Mouse (Mus musculus) gastrocnemius, adult 8-10 months (tissue): ENCODE data around the gene Pcgf2. TPM values are rescaled to one million over a fixed set of nuclear protein-coding genes. Genes with fewer than 3 reads are reported as not detected.

Source experiments
- DNase-seq, 2 experiments: peaks; one replicate each; pipeline ENCODE4 v3.0.0; 2022; ENCODE audit warnings: low spot score in 2 of 2
- total RNA-seq, 4 experiments: library from RNA; stranded (reverse); gene quantifications; 2 replicates each; pipeline ENCODE4 v1.2.4; 2022

The Pcgf2 gene
- total RNA-seq, 4 experiments from 2014 or later = 1.2 to 2.7 (median 1.5) TPM

DNA sequence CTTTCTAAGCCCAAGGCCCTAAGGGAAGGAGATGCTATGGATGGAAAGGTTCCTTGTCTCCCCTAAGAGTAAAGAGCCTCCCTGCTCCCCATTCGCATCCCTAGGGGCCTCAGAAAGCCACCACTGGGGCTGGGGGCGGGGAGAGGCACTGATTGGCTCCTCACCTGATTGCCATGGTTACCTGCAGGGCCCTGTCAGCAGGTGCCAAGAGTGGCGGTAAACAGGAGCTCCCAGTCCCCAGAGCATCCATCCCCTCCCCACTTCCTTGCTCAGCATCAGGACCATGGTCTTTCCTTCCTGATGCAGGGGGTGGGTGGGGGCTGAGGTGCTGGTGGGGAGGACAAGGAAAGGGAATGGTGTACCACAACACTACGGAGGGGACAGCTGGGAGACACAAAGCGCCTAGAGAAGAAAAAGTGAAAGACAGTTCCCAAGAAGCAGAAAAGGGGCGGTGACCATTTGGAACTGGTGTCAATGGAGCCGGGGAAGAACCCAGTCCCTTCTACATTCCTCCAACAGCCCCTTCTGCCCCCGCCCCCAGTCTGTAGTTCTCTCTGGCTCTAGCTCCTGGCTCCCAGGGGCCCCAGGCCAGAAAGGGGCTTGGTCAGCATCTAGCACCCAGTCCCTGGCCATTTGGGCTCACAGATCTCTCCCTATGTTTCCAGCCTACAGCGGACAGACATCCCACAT, 4.4 kb downstream of the Pcgf2 start:
- DNase-seq = no peak

GRCm38 (mm10) chr11:97694921-97695711, 5.2 kb downstream of the Pcgf2 start:
- no peak for DNase-seq

- no peak for DNase-seq
Measured at GRCm38 (mm10) chr11:97694435-97694834, 5.9 kb downstream of the Pcgf2 start.

DNA sequence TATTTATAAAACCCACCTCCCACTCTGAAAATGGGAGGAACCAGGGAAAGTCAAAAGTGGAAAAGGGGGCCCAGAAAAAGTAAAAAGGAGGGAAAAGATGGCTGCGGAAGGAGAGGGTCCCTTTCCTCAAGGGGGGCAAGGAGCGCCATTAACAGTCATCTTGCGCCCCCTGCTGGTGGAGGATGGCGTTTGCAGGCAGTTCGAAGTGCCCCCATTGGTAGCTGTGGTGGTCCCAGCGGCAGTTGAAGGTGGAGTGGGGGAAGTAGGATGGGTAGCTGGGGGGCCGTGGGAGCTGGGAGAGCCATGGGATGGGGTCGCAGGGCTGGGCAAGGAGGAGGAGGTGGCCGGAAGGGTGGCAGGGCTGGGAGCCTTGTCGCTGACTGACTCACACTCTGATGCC, 10.4 kb downstream of the Pcgf2 start:
- DNase-seq = no peak

DNA sequence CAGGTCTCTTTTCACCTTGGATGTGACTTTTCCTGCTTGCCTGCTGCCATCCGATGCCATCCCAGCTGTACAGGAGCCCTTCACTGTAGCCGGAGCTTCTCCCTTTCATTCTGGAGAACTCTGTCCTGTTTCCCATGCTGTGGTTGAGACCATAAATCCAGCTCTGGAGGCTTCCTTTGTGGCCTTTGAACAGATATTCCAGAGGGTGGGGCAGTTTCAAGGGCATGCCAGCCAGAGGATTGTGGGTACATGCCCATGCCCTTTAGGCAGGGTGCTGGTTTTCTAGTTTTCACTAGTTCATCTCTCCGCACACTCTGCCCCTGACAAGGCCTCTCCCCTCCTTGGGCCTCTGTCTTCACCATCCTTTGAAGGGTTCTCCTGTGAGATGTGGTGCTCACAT, 13.2 kb downstream of the Pcgf2 start:
- no peak for DNase-seq

GRCm38 (mm10) chr11:97686322-97686908, 13.9 kb downstream of the Pcgf2 start:
- no peak for DNase-seq

DNA sequence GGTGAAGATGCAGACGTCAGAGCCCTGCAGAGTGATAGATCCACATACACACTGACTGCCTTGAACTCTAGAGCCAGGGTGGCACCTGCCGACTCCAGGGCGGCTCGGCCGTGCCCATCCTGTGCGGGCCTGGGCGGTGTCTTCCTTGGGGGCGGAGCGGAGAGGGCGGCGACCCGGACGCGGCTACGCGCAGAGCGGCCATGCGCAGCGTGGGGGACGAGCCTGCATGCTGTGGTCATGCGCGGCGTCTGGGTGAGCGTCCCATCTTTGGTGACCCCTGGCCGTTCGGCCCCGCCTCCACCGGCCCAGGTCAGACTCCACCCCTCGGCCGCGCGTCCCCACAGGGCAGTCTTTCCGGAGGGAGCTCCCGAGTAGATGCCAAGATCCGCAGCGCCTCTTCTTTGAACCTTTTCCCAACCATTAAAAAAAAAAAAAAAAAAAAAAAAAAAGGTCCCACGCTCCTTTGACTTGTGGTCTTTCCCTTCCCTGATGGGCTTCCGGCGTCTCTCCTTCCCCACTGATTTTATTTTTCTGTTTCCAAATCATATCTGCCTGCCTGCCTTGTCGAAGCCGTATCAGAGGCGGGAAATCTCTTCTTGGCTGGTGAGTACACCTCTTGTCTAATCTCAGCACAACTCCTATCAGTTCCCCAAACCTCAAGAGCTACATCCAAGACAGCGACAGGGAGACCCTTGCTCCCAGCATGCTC, 14.5 kb downstream of the Pcgf2 start, which contains the start of gene Cisd3:
Gene Cisd3 (plus strand): TSS at position 214 of the 709 bp plus-strand sequence.
- DNase-seq = peak; percentile 94 to 96

GRCm38 (mm10) chr11:97684766-97685165, 15.5 kb downstream of the Pcgf2 start:
- peak; percentile 35 to 38 for DNase-seq

DNA sequence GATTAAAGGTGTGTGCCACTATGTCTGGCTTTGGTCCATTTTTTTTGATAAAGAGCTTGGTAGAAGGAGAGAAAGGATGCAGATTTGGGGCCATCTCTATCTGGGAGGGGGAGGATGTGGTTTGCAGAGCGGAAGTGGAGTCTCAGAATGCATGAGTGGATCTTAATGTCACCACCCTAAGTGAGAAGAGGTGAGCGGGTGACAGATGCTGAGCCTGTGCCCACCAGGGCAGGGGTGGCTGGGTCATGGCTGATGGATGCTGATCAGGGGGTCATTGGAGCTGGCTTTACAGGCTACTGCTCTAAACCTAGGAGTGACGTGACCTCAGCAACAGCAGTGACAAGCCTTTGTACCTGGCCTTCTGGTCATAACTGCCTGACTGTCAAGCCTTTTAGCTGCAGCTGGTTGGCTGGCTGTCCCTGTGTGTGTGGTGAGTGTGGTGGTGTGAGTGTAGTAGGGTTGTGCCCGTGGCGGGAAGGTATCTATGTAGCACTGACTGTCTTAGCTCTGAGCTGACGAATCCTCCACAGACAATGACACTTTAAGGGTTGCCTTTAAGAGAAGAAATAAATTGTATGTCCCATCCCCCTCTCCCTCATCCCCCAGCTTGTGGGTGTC, 16.1 kb downstream of the Pcgf2 start:
- DNase-seq = no peak

DNA sequence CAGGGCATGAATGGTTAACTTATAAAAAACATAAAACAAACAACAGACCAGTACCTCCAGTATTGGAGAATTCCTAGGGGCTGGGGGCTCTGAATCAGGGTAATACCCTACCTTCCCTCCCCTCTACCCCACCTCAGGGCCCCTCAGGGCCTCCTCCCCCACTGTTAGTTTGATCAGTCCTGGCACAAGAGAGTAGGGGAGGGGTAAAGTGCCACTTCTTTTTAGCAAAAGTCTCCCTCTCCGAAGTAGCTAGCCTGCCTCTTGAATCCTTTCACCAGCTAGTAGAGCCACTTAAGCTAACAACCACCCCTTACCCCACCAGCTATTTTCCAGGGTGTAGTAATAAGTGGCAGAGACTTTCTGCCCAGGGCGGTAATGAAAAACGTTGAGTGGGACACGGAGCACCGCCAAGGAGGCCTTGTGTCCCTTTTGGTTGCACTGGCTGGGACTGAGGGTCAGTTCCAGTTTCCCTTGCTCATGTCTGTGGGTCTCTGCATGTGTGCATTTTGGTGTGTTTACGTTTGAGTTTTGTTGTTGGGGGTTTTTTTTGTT, 17.7 kb downstream of the Pcgf2 start:
- no peak for DNase-seq

- no peak for DNase-seq
Measured at GRCm38 (mm10) chr11:97680430-97680829, 19.9 kb downstream of the Pcgf2 start.

GRCm38 (mm10) chr11:97678301-97678700, 22.0 kb downstream of the Pcgf2 start:
- DNase-seq = no peak

- no peak for DNase-seq
Measured at GRCm38 (mm10) chr11:97677842-97678241, 22.5 kb downstream of the Pcgf2 start.

GRCm38 (mm10) chr11:97677381-97677780, 22.9 kb downstream of the Pcgf2 start:
- no peak for DNase-seq

DNA sequence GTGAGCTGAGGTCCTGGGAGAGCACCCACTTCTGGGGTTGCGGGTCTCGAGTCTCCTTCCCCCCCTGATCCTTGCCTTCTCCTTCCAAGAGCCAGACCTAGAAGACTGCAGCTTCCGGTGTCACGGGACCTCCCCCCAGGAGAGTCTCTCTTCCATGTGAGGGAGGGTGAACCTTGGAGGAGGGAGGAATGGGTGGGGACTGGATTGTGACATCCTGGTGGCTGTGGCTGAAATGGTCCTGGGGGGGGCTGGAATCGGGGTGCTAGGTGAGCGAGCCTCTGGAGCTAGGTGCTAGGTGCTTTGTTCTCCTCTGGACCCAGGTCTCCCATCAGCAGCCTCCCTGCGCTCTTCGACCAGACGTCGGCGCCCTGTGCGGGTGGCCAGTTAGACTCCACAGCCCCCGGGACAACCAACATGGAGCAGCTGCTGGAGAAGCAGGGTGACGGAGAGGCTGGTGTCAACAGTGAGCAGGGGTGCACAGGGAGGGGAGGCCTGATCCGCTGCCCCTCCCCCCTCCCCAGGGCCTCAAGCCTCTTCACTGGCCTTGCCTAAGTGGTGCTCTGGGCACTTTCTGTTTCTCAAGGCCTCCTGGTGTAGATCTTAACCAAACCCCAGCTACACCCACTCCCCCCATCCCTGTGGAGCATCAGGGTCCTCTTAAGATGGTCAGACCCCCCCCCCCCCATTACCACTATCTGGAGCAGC, 24.1 kb downstream of the Pcgf2 start:
- DNase-seq = no peak

DNA sequence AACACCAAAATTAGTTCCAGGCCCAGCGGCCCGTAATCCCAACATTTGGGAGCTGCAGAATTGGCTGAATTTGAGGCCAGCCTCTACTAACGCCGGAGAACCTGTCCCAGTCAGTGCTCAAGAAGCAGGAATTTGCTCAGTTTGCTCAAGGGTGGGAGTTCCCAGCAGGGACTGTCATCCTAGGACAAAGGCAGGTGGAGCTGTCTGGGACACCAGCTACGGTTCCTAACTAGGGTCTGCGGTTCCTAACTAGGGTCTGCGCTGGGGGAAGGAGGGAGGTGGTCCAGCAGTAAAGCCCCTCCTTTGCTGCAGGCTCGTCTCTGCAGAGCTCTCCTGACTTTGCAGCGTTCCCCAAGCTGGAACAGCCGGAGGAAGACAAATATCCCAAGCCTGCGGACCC, 27.1 kb downstream of the Pcgf2 start:
- DNase-seq = no peak

DNA sequence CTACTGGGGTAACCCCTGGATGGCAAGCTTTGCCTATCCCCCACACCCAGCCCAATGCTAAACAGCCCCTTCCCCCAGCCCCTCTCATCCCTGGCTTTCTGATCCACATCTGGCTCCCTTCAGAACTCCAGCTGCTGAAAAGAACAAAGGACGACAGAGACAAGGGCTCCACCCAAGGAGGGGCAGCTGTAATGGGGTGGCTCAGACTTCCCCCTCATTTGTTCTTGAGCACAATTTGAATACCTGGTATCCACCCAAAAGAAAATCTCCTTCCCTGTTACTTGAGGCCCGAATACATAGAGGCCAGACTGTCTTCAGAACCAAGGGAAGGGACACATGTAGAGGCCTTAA, 29.1 kb downstream of the Pcgf2 start:
- DNase-seq = no peak

GRCm38 (mm10) chr11:97670234-97671176, 29.8 kb downstream of the Pcgf2 start:
- no peak for DNase-seq

DNA sequence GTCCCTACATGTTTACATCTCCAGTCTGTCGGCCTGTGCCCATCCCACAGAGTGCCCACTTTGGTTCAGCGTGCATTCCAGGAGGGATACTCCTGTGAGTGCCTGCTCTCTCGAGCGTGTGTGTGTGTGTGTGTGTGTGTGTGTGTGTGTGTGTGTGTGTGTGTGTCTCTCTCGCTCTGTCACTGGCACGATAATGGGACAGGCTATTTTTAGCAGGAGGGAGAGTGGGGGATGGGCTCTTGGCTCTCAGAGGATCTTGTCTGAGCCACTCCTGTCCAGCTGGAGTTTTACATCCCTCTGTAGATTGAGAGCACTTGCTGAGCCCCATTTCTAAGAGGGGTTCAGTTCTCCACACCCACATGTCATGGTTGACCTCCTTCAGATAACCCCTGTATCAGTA, 30.5 kb downstream of the Pcgf2 start:
- peak; percentile 66 to 75 for DNase-seq
